Mouse (Mus musculus) kidney, adult 2 months (tissue): ENCODE data around the gene Foxl1.

Source experiments
- CTCF ChIP-seq: fragments of 200-500 bp; conservative IDR thresholded peaks from 2 replicates; pipeline ENCODE4 v1.5.1; 2011; ENCODE audit warnings: low read depth, mild to moderate bottlenecking, control low read depth, low read length, moderate library complexity, mixed read lengths; ENCODE audit not compliant: insufficient read depth, insufficient read length
- POLR2A ChIP-seq: fragments of 200-500 bp; IDR thresholded peaks from one replicate; pipeline ENCODE4 v1.6.1; 2011; ENCODE audit warnings: low read depth, low read length, control low read depth

GRCm38 (mm10) chr8:121152394-121152793 is 24.7 kb downstream of the Foxl1 start:
- TF ChIP-seq CTCF (no peak), POLR2A (no peak)
